Mouse (Mus musculus): Measurements from ENCODE around the gene Hrct1.
A peak's percentile ranks its signal among the peaks of the same experiment; 100 is the strongest.

GRCm38 (mm10) chr4:43711821-43712220 lies 15.2 kb upstream of the Hrct1 start:
- TF ChIP-seq ZC3H11A (IDR thresholded peaks at IDR 0.05; ENCODE audit: low read depth, low read length) (peak; percentile 53), EP300 (IDR thresholded peaks at IDR 0.05; ENCODE audit: low read length) (no peak), SMC3 (IDR thresholded peaks at IDR 0.05; ENCODE audit: low read depth, low read length) (peak; percentile 96), ZMIZ1 (IDR thresholded peaks at IDR 0.05; ENCODE audit: low read depth, low read length) (no peak), TCF12 (IDR thresholded peaks at IDR 0.05; ENCODE audit: low read depth, low read length) (no peak)

All from CH12.LX (cell line).